Mouse (Mus musculus) liver, postnatal 0 days (tissue): ENCODE data around the gene Fkbp15. TPM values are rescaled to one million over a fixed set of nuclear protein-coding genes. Genes with fewer than 3 reads are reported as not detected.

ENCODE experiments used
- ATAC-seq: fragments of 200-750 bp; cut with Nextera tagmentation; 2 replicates; pipeline ENCODE4 v1.8.0; 2017; ENCODE audit warnings: mild to moderate bottlenecking, moderate library complexity
- DNase-seq: peaks from one replicate; pipeline ENCODE4 v3.0.0-alpha.2; 2016
- H3K27ac ChIP-seq: fragments of 300-500 bp; sonication (generic); 2 replicates; pipeline ENCODE4 v1.5.1; 2014; ENCODE audit warnings: antibody characterized with exemption, moderate library complexity, mild to moderate bottlenecking, low read depth
- H3K27me3 ChIP-seq: fragments of 300-500 bp; sonication (generic); 2 replicates; pipeline ENCODE4 v1.6.1; 2014; ENCODE audit warnings: low read length, control low read depth, mixed read lengths; ENCODE audit not compliant: insufficient read depth
- H3K36me3 ChIP-seq: fragments of 300-500 bp; sonication (generic); replicated peaks from 2 replicates; pipeline ENCODE4 v1.6.1; 2014; ENCODE audit warnings: mild to moderate bottlenecking, control low read depth, low read length, moderate library complexity, mixed read lengths; ENCODE audit not compliant: insufficient read depth
- H3K4me1 ChIP-seq: fragments of 300-500 bp; sonication (generic); 2 replicates; pipeline ENCODE4 v1.6.1; 2014; ENCODE audit warnings: antibody characterized with exemption, mild to moderate bottlenecking, control low read depth; ENCODE audit not compliant: insufficient read depth
- H3K4me2 ChIP-seq: fragments of 300-500 bp; sonication (generic); 2 replicates; pipeline ENCODE4 v1.6.1; 2014; ENCODE audit warnings: low read depth, mild to moderate bottlenecking, low read length, moderate library complexity, mixed read lengths
- H3K4me3 ChIP-seq: fragments of 300-500 bp; sonication (generic); 2 replicates; pipeline ENCODE4 v1.5.1; 2014; ENCODE audit warnings: low read depth, low read length
- H3K9ac ChIP-seq: fragments of 300-500 bp; sonication (generic); replicated peaks from 2 replicates; pipeline ENCODE4 v1.6.1; 2014; ENCODE audit warnings: mild to moderate bottlenecking, moderate library complexity
- H3K9me3 ChIP-seq: fragments of 300-500 bp; sonication (generic); 2 replicates; pipeline ENCODE4 v1.6.1; 2016; ENCODE audit warnings: mild to moderate bottlenecking, control low read depth, low read length, mixed read lengths
- CTCF ChIP-seq: sonication (generic); IDR thresholded peaks from 2 replicates; pipeline ENCODE4 v1.5.1; 2016; ENCODE audit warnings: antibody characterized with exemption, low read depth
- EP300 ChIP-seq: IDR thresholded peaks from 2 replicates; pipeline ENCODE4 v1.6.1; 2016; ENCODE audit warnings: antibody characterized with exemption, low read depth, mild to moderate bottlenecking
- WGBS: fragments of 180-500 bp; shearing (Covaris S2); extraction: QIAGEN DNeasy Blood & Tissue Kit; methylation state at CpG from one replicate; pipeline ENCODE4 v1.1.7; 2014; ENCODE audit not compliant: insufficient replicate concordance; 5-methylcytosine and 5-hydroxymethylcytosine counted together
- polyA plus RNA-seq: library from polyadenylated mRNA; unstranded; fragments of >200 nt; fragmentation: Nextera tagmentation; extraction: Ambion mirVana; gene quantifications from 2 replicates; pipeline ENCODE4 v1.2.1, GENCODE M21; 2015

The Fkbp15 gene
- polyA plus RNA-seq, 1 experiment from 2014 or later: 13.3 TPM

- WGBS: 43% methylated on average over 10 of the region's 10 CpGs
- DNase-seq (peak; percentile 54), ATAC-seq (peak; percentile 70)
- Histone ChIP-seq H3K27ac (no peak overlapping the region), H3K27me3 (no peaks in the 10 kb centered on the region), H3K9ac (no peak overlapping the region), H3K36me3 (no peaks in the 10 kb centered on the region), H3K4me1 (peaks cover 3% of the 10 kb centered on the region; the same call in 1 of the 2 replicates), H3K4me3 (no peak overlapping the region), H3K9me3 (no peaks in the 10 kb centered on the region), H3K4me2 (no peak overlapping the region; the same call in 1 of the 2 replicates)
- TF ChIP-seq EP300 (no peak), CTCF (no peak)
These were observed 95.1 kb downstream of the Fkbp15 start for GRCm38 (mm10) chr4:62265154-62265836.

- Histone ChIP-seq H3K27me3 (no peaks in the 10 kb centered on the region), H3K4me3 (no peak overlapping the region), H3K4me2 (no peak overlapping the region), H3K4me1 (peaks cover 3% of the 10 kb centered on the region; the same call in 1 of the 2 replicates), H3K27ac (no peak overlapping the region), H3K9me3 (no peaks in the 10 kb centered on the region), H3K36me3 (no peaks in the 10 kb centered on the region), H3K9ac (no peak overlapping the region)
- peak; percentile 46 for TF ChIP-seq CTCF
- no peak for TF ChIP-seq EP300
- WGBS: 39% methylated on average over 7 of the region's 7 CpGs
- DNase-seq (no peak), ATAC-seq (no peak)
These were observed 97.1 kb downstream of the Fkbp15 start for GRCm38 (mm10) chr4:62263133-62263844.

- WGBS: 38% methylated on average over 2 of the region's 2 CpGs
- DNase-seq (no peak), ATAC-seq (no peak)
- TF ChIP-seq CTCF (no peak), EP300 (no peak)
- Histone ChIP-seq H3K9me3 (no peaks in the 10 kb centered on the region), H3K27ac (no peak within 1 kb of the TSS), H3K4me2 (no peak within 1 kb of the TSS), H3K4me3 (no peak within 1 kb of the TSS), H3K27me3 (no peaks in the 10 kb centered on the region), H3K36me3 (no peaks in the 10 kb centered on the region), H3K9ac (no peak within 1 kb of the TSS), H3K4me1 (peaks cover 3% of the 10 kb centered on the region; the same call in 1 of the 2 replicates)
These were observed 98.1 kb downstream of the Fkbp15 start, which contains the start of gene Slc31a2 for GRCm38 (mm10) chr4:62262276-62262675. Slc31a2 (plus strand) TSS chr4:62262562.

- Histone ChIP-seq H3K4me2 (no peak overlapping the region), H3K4me1 (no peaks in the 10 kb centered on the region), H3K27me3 (no peaks in the 10 kb centered on the region), H3K36me3 (no peaks in the 10 kb centered on the region), H3K4me3 (no peak overlapping the region), H3K27ac (no peak overlapping the region), H3K9ac (no peak overlapping the region), H3K9me3 (no peaks in the 10 kb centered on the region)
- DNase-seq: peak; percentile 55
- TF ChIP-seq EP300 (no peak), CTCF (no peak)
- WGBS: 23% methylated on average over 8 of the region's 8 CpGs
- ATAC-seq: no peak
These were observed 103.4 kb downstream of the Fkbp15 start for GRCm38 (mm10) chr4:62256931-62257330.

- WGBS: 52% methylated on average over 8 of the region's 8 CpGs
- Histone ChIP-seq H3K36me3 (no peaks in the 10 kb centered on the region), H3K9ac (no peak overlapping the region), H3K27me3 (no peaks in the 10 kb centered on the region), H3K9me3 (no peaks in the 10 kb centered on the region), H3K4me3 (no peak overlapping the region), H3K27ac (no peak overlapping the region), H3K4me1 (no peaks in the 10 kb centered on the region), H3K4me2 (no peak overlapping the region)
- no peak for TF ChIP-seq CTCF
- TF ChIP-seq EP300: no peak
- no peak for ATAC-seq
- DNase-seq: no peak
These were observed 105.8 kb downstream of the Fkbp15 start for GRCm38 (mm10) chr4:62254551-62254950.

GRCm38 (mm10) chr4:62251776-62252175 lies 108.6 kb downstream of the Fkbp15 start:
- Histone ChIP-seq H3K4me1 (no peaks in the 10 kb centered on the region), H3K4me3 (no peak overlapping the region), H3K27me3 (no peaks in the 10 kb centered on the region), H3K9me3 (no peaks in the 10 kb centered on the region), H3K4me2 (no peak overlapping the region), H3K27ac (no peak overlapping the region), H3K9ac (no peak overlapping the region), H3K36me3 (no peaks in the 10 kb centered on the region)
- TF ChIP-seq EP300 (no peak), CTCF (no peak)
- DNase-seq: no peak
- ATAC-seq: no peak
- WGBS: 75% methylated on average over 4 of the region's 4 CpGs
